In the genomic region with DNA sequence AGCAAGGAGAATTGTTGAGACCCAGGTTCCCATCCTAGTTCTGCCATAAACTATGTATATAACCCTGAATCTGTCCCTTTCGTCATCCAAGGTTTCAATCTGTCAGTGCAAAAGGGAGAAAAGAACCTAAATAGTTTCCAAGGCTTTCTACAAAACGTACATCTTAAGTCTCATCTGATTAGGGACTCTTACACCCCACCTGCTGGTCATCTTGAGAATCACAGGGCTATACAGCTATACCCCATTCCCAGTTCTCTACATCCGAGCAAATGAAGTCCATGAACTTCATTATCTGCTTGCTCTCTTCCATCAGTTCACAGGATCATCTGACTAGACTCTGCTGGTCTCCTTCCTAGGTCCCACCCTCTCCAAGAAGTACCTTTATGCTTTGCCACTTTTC, we compare ENCODE assay signal across 9 mouse cellular contexts. TPM values are rescaled to one million over a fixed set of nuclear protein-coding genes. Genes with fewer than 3 reads are reported as not detected.
DNase-seq lines count a peak whose midpoint lies in the region; ATAC-seq and TF ChIP-seq lines count a peak whose summit lies in the region.
"Had no signal": no experiment of that assay in that cellular context is flagged by ENCODE, and none has a peak within 500 bp of the region (broad histone marks: within the 10 kb centered on the region; RNA-seq: fewer than 3 reads in every experiment).

No protein-coding gene starts in this region.

- peak; percentile 21 for DNase-seq in liver, adult 2 months (ENCODE audit: extremely low read depth, low read depth, low spot score)
- no peak for DNase-seq in liver, embryonic 11.5 days (ENCODE audit: low spot score)
- DNase-seq in cerebellum, adult 2 months, result no peak

- TF ChIP-seq POLR2A in liver, adult 2 months (IDR thresholded peaks at IDR 0.05; ENCODE audit: extremely low read depth, insufficient read depth, low read length), result no peak
- no peak for TF ChIP-seq POLR2A in cerebellum, adult 2 months (IDR thresholded peaks at IDR 0.05; ENCODE audit: borderline replicate concordance, insufficient read depth, low read length)

- H3K4me2 ChIP-seq in forebrain, embryonic 13.5 days, result no peak overlapping the region
- no peak overlapping the region for H3K4me2 ChIP-seq in forebrain, embryonic 12.5 days
- H3K4me2 ChIP-seq in liver, embryonic 11.5 days, result no peak overlapping the region

- peaks cover 4% of the 10 kb centered on the region for H3K4me1 ChIP-seq in forebrain, embryonic 13.5 days
- peaks cover 8% of the 10 kb centered on the region for H3K4me1 ChIP-seq in forebrain, embryonic 12.5 days
- peaks cover 2% of the 10 kb centered on the region for H3K4me1 ChIP-seq in liver, adult 2 months (ENCODE audit: control insufficient read depth, insufficient read depth, low read length)
- no peaks in the 10 kb centered on the region for H3K4me1 ChIP-seq in liver, embryonic 11.5 days (replicated peaks; ENCODE audit: control insufficient read depth, insufficient read depth, low read length)
- 0 out of 2 replicates have a peak, but pooled peaks cover 2% of the 10 kb centered on the region for H3K4me1 ChIP-seq in cerebellum, adult 2 months (ENCODE audit: control insufficient read depth, insufficient read depth, low read length)

- H3K79me2 ChIP-seq in liver, adult 2 months (ENCODE audit: control insufficient read depth, insufficient read depth, low read length), result no peaks in the 10 kb centered on the region

- no peaks in the 10 kb centered on the region for H3K27me3 ChIP-seq in forebrain, embryonic 13.5 days
- H3K27me3 ChIP-seq in forebrain, embryonic 12.5 days, result no peaks in the 10 kb centered on the region
- H3K27me3 ChIP-seq in liver, adult 2 months (ENCODE audit: control insufficient read depth, insufficient read depth, low read length), result no peaks in the 10 kb centered on the region
- H3K27me3 ChIP-seq in liver, embryonic 11.5 days (replicated peaks; ENCODE audit: control insufficient read depth, insufficient read depth, low read length), result no peaks in the 10 kb centered on the region
- H3K27me3 ChIP-seq in cerebellum, adult 2 months (ENCODE audit: control insufficient read depth, insufficient read depth, low read length), result no peaks in the 10 kb centered on the region

- no peak overlapping the region for H3K27ac ChIP-seq in forebrain, embryonic 13.5 days
- H3K27ac ChIP-seq in forebrain, embryonic 12.5 days, result no peak overlapping the region
- no peak overlapping the region for H3K27ac ChIP-seq in liver, adult 2 months (replicated peaks; ENCODE audit: insufficient read depth, low read depth, low read length)
- no peak overlapping the region for H3K27ac ChIP-seq in liver, embryonic 11.5 days (ENCODE audit: low read depth, low read length)
- no peak overlapping the region for H3K27ac ChIP-seq in cerebellum, adult 2 months (ENCODE audit: insufficient read depth, low read length)
- H3K27ac ChIP-seq: macrophage had no signal

- no peaks in the 10 kb centered on the region for H3K9me3 ChIP-seq in forebrain, embryonic 13.5 days (replicated peaks)
- H3K9me3 ChIP-seq in forebrain, embryonic 12.5 days, result no peaks in the 10 kb centered on the region
- no peaks in the 10 kb centered on the region for H3K9me3 ChIP-seq in liver, embryonic 11.5 days (ENCODE audit: control insufficient read depth, low read length)

- TF ChIP-seq CTCF in liver, adult 2 months (IDR thresholded peaks at IDR 0.05; ENCODE audit: low read depth, low read length), result 0 out of 2 replicates have a peak, but pooled peaks have one; percentile 11
- TF ChIP-seq CTCF in cerebellum, adult 2 months (IDR thresholded peaks at IDR 0.05; ENCODE audit: borderline replicate concordance, insufficient read depth, low read depth, low read length), result peak; percentile 18; the same call in 1 of the 2 replicates

- peaks cover 15% of the 10 kb centered on the region for H3K36me3 ChIP-seq in forebrain, embryonic 13.5 days (ENCODE audit: poor library complexity, severe bottlenecking)
- H3K36me3 ChIP-seq in forebrain, embryonic 12.5 days (replicated peaks), result peaks cover 8% of the 10 kb centered on the region; the same call in 1 of the 2 replicates
- H3K36me3 ChIP-seq in liver, adult 2 months (ENCODE audit: control insufficient read depth, insufficient read depth, low read length), result peaks cover 31% of the 10 kb centered on the region
- H3K36me3 ChIP-seq in liver, embryonic 11.5 days (ENCODE audit: control insufficient read depth, insufficient read depth, low read length), result no peaks in the 10 kb centered on the region; the same call in 1 of the 2 replicates

- H3K9ac ChIP-seq in forebrain, embryonic 13.5 days, result no peak overlapping the region
- H3K9ac ChIP-seq in forebrain, embryonic 12.5 days, result no peak overlapping the region
- no peak overlapping the region for H3K9ac ChIP-seq in liver, adult 2 months (ENCODE audit: low read depth, low read length)
- H3K9ac ChIP-seq in liver, embryonic 11.5 days (ENCODE audit: low read depth, low read length), result no peak overlapping the region

- 39% methylated on average over 3 of the region's 3 CpGs for WGBS in forebrain, embryonic 13.5 days
- 47% methylated on average over 3 of the region's 3 CpGs for WGBS in forebrain, embryonic 12.5 days
- WGBS in liver, adult 2 months, result 39% methylated on average over 3 of the region's 3 CpGs
- 47% methylated on average over 3 of the region's 3 CpGs for WGBS in liver, embryonic 11.5 days
- WGBS in cerebellum, adult 2 months, result 35% methylated on average over 3 of the region's 3 CpGs

- 0 out of 2 replicates have a peak, but pooled peaks have one; percentile 21 for ATAC-seq in forebrain, embryonic 13.5 days
- no peak for ATAC-seq in forebrain, embryonic 12.5 days (ENCODE audit: low FRiP score)
- no peak for ATAC-seq in liver, embryonic 11.5 days (replicated peaks; ENCODE audit: low FRiP score)
- ATAC-seq in inflammation-experienced regulatory T-cells, adult 6 months, result peak; percentile 75
- ATAC-seq in megakaryocyte, adult 5-6 weeks (ENCODE audit: poor library complexity, severe bottlenecking), result peak; percentile 51; the same call in 1 of the 2 replicates
- ATAC-seq in erythroid progenitor cell, adult 5-6 weeks (replicated peaks; ENCODE audit: low FRiP score, poor library complexity, severe bottlenecking), result no peak

- no peak overlapping the region for H3K4me3 ChIP-seq in forebrain, embryonic 13.5 days
- H3K4me3 ChIP-seq in forebrain, embryonic 12.5 days (replicated peaks), result no peak overlapping the region
- H3K4me3 ChIP-seq in liver, adult 2 months (ENCODE audit: insufficient read depth, low read depth, low read length), result no peak overlapping the region
- no peak overlapping the region for H3K4me3 ChIP-seq in liver, embryonic 11.5 days (ENCODE audit: low read depth, low read length)
- H3K4me3 ChIP-seq in cerebellum, adult 2 months (replicated peaks; ENCODE audit: insufficient read depth, low read depth, low read length), result no peak overlapping the region

RNA-seq across cellular contexts. Expression of a gene that starts 6.0 kb away (rescaled TPM):
- polyA plus RNA-seq in forebrain, embryonic 13.5 days (2015; fragmentation: Nextera tagmentation; extraction: Ambion mirVana), result 68.2 and 73.0 TPM in 2 replicates
- polyA plus RNA-seq in forebrain, embryonic 12.5 days (2016; fragmentation: Nextera tagmentation; extraction: Ambion mirVana), result 69.0 and 69.4 TPM in 2 replicates
- 23.0 and 23.4 TPM in 2 replicates for total RNA-seq in liver, adult 2 months (2014; rRNA removed)
- polyA plus RNA-seq in liver, adult 2 months (2012; rRNA removed), result 9.0 and 9.2 TPM in 2 replicates
- polyA plus RNA-seq in liver, embryonic 11.5 days (2014; fragmentation: Nextera tagmentation; extraction: Ambion mirVana), result 58.1 and 64.2 TPM in 2 replicates
- polyA plus RNA-seq in cerebellum, adult 2 months (2012; rRNA removed), result 69.2 and 70.0 TPM in 2 replicates
- polyA plus RNA-seq in inflammation-experienced regulatory T-cells, adult 6 months (2017; shearing (Covaris generic)), result 10 to 100 TPM; 35.5 to 75.7 (median 70.6) TPM
- total RNA-seq in megakaryocyte, adult 5-6 weeks (2015), result 8.5 and 9.7 TPM in 2 replicates
- 11.4 and 12.0 TPM in 2 replicates for total RNA-seq in megakaryocyte, adult 5-6 weeks (2017)
- 3.6 and 6.3 TPM in 2 replicates for total RNA-seq in erythroid progenitor cell, adult 5-6 weeks (2015; ENCODE audit: low replicate concordance)
- total RNA-seq in erythroid progenitor cell, adult 5-6 weeks (2017; ENCODE audit: low replicate concordance), result 2.7 and 3.0 TPM in 2 replicates

Comparison
In these comparisons a context has a peak if more than half of its experiments do, and no peak if none do; other contexts are left out.
1. ATAC-seq: peak in forebrain, embryonic 13.5 days (single experiment), inflammation-experienced regulatory T-cells, adult 6 months (single experiment) and megakaryocyte, adult 5-6 weeks (single experiment); none in forebrain, embryonic 12.5 days (single experiment), liver, embryonic 11.5 days (single experiment) and erythroid progenitor cell, adult 5-6 weeks (single experiment).